Mouse (Mus musculus) layer of hippocampus, postnatal 36 days (tissue): ENCODE data around the gene Mafb. TPM values are rescaled to one million over a fixed set of nuclear protein-coding genes. Genes with fewer than 3 reads are reported as not detected.

ENCODE experiments used
- DNase-seq, 2 experiments: peaks; one replicate each; pipeline ENCODE4 v3.0.0; 2022
- total RNA-seq, 2 experiments: library from RNA; stranded (reverse); gene quantifications; 2 replicates each; pipeline ENCODE4 v1.2.3; 2021

Gene Mafb
- total RNA-seq, 2 experiments from 2014 or later: 13.8 to 14.3 TPM

DNA sequence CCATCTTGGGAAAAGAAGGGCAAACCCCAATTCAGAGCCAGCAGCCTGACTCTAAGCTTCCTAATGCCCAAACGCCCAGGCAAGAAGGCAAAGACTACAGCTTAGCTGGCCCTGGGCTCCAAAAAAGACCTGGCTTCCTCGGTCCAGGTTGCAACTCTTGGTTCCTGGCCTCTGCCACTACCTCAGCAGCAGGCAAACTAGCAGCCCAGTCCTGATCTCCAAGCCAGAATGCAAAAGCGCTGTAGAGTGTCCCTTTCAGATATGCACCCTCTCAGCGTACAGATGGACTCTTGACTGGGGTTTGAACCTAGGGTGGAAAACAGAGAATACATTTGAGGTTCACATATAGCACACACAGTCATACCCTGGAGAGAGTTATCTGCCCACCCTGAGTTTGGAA, 3.7 kb downstream of the Mafb start:
- no peak for DNase-seq

- no peak for DNase-seq
Measured at GRCm38 (mm10) chr2:160361442-160362121, 5.3 kb downstream of the Mafb start.

DNA sequence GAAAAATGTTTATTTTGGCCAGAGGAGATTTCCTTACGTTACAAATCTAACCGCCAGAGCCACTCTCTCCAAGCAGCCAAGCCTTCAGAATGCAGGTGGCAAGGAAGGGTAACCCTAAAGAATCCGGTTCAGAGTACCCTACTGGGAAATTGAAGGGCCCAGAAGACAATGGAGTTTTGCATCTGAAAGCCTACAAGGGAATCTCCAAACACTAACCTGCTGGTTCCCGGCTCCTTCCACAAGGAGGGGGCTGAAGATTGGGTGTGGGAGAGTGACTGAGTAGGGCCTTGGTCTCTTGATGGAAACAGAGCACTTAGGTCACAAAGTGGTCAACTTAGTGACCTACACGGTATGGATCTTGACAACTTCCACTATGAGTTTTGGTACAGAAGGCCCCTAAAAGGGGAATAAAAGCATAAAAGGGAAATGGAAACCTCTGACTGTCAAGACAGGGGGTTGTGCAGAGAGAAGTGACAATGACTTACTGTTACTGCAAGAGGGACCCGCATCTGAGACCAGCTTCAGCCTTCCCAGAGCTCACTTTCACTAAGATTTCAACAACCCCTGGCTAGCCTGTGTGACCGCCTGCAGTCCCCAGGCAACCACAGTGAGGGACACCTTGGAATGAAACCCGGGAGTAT, 6.5 kb downstream of the Mafb start:
- DNase-seq: no peak

DNA sequence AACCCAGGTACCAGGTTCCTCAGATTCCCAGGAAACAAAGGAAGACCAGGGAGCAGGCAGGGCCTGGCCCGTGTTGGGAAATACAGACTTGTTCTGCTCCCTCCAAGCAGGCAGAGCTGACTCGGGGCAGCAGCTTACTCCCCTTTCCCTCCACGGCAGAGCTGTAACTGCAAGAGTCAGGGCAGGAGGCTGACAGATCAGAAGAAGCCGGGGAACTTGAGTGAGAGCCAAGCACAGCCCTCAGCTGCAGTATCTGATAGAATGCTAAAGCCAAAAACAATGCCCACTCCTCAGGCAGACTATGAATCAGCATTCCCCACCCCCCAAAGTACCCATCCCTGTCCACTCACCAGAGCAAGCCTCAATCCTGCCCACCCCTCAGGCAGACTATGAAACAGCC, 8.0 kb downstream of the Mafb start:
- no peak for DNase-seq

GRCm38 (mm10) chr2:160357442-160357841, 9.4 kb downstream of the Mafb start:
- DNase-seq: no peak

- DNase-seq: no peak
Measured at GRCm38 (mm10) chr2:160356132-160356531, 10.7 kb downstream of the Mafb start.

DNA sequence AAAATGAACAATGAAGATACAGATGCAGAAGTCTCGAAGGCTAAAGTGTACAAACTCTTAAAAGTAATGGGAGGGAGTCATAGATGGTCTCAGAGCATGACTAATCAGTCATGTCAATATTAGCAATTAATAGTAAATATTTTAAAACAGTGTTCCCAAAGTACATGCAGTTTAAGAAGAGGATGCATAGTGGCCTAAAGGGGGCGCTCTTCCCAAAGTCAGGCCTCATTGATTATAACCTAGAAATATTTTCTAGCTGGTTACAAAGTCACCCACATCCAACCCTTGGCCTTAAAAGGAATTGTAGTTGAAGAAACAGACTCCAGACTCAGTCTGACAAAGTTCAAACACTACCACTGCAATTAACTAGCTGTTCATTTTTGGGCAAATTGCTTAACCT, 12.5 kb downstream of the Mafb start:
- DNase-seq: no peak

- DNase-seq: no peak
Measured at GRCm38 (mm10) chr2:160353581-160353980, 13.3 kb downstream of the Mafb start.

DNA sequence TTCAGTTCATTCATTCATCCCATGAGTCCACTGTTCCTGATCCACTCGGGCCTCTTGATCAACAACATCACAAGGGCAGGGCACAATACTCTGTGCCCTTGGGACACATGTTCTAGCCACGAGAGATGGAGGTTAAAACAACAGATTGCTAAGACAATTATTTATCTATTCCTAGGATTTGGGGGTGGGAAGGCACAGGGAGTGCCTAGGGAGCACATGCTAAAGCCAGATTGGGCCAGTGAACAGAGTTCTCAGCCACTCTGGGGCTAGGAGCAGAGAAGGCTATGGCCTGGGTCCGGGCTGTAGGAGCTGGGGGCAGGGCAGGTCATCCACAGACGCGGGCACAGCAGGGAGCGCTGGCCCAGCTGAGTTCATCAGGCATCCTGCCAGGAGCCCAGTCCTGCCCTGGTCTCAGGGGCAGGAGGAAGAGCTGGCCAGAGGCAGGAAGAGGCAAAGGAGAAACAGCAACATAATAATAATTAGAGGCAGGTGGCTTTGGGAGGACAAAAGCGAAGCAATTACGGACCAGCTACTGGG, 15.8 kb downstream of the Mafb start:
- no peak for DNase-seq

DNA sequence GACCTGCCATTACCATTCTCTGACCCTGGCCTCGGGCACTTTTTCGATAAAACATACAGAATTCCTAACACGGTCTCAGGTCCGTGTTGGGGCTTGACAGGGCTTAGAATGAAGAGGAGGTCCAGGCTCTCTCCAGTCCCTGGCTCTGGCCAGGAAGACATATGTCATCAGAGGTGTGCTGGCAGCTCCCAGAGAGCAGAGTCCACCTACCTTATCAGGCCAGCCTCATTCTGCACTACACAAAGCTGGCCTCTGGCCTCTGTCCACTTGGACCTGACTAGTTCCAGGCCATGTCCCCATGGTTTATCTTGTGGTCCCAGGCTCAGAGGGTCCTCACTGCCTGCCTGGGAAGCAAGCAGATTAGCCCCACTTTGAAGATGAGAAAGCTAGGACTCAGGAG, 17.3 kb downstream of the Mafb start:
- no peak for DNase-seq

- DNase-seq: no peak
Measured at GRCm38 (mm10) chr2:160348796-160349195, 18.1 kb downstream of the Mafb start.

DNA sequence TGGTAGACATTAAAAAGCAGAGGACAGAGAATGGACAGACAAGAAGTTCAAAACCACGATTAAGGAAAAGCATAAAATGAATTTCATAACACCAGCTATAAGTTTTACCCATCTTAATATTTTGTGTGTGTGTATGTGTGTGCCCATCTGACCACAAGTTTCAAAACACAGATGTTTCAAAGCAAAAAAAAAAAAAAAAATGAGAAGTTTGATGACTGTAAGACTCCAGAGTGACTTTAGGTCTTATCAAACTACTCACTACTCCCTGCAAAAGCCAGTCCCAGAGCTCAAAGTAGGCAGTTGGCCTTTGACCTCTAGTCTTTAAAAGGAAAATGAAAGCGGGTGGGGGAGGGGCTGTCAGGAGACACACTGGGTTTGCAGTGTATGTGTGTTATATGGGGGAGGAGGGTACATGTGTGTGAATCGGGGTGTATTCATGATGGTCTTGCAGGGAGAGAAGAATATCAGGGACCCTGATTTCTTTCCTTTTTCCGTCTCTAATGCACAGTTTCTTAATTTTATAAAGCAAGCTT, 18.7 kb downstream of the Mafb start:
- DNase-seq: no peak

DNA sequence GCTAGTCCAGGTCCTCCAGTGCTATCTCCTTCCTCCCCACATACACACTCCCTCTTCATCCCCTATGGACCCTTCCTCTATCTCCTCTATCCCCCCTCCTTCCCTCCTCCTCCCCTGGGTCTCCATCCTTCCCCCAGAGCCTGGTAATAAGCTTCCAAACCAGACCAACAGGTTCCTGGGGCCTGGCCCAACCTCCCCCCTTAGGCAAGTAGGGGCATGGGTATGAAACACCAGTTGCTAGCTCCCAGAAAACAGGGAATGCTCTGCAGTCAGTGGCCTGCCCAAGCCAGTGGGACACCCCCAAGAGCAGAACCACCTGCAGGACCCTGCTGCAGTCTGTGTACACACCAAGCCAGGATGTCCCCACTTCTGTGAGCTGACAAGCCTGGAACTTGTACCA, 21.2 kb downstream of the Mafb start:
- no peak for DNase-seq

DNA sequence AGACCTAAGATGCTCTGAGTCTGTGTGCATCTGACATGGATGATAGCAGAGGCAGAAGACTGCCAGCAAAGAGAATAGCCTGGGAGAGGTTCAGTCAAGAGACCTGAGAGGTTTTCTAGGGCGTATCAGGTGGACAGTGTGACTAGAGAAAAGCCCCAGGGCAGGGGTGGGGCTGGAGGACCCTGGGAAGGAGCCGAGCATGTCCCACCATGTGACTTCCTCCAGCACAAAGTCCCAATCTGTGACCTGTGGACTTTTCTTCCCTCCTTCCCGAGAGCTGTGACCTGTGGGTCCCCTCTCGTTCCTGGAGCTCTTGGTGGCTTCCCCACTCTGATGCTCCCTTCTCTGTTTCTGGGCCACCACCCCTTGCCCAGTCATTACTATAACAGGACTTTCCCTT, 26.7 kb downstream of the Mafb start:
- DNase-seq: no peak

DNA sequence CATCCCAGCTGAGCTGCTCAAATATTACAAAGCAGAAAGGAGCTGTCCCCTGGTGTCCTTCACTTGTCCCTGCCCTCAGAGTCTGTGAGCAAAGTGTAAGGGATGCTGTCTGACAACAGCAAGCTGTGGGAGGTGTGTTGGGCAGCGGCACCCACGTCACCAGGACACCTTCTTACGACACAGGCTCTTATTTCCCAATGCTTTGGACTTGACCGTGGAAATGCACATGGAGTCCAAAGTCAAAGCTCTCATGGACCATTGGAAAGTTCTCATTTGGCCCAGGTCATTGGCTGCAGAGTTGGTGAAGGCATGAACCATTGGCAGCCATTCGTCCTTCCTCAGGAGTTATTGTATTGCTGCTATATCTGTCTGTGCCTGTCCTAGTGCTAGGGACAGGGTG, 27.3 kb downstream of the Mafb start:
- no peak for DNase-seq

DNA sequence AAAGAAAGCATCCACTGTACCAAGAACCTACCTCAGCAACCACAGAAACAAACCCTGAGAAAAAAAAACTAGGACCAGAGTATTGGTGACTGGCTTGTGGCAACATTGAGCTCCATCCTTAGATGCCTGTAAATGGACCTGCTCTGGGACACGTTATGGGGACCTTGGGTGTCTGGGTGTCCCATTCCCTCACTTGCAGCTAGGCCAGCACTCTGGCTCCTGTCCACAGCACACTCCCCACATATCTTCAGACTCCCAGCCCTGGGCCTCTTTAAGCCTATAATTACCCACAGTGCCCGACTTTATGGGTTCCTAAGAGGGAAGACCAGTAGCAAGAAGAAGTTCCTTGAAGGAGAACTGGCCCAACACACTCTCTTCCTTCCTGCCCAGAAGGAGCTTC, 30.8 kb downstream of the Mafb start:
- DNase-seq: no peak

GRCm38 (mm10) chr2:160335043-160335442, 31.8 kb downstream of the Mafb start:
- no peak for DNase-seq

GRCm38 (mm10) chr2:160334111-160334661, 32.7 kb downstream of the Mafb start, which contains the start of gene Gm826:
Gene Gm826 (minus strand): TSS chr2:160334162.
- no peak for DNase-seq

DNA sequence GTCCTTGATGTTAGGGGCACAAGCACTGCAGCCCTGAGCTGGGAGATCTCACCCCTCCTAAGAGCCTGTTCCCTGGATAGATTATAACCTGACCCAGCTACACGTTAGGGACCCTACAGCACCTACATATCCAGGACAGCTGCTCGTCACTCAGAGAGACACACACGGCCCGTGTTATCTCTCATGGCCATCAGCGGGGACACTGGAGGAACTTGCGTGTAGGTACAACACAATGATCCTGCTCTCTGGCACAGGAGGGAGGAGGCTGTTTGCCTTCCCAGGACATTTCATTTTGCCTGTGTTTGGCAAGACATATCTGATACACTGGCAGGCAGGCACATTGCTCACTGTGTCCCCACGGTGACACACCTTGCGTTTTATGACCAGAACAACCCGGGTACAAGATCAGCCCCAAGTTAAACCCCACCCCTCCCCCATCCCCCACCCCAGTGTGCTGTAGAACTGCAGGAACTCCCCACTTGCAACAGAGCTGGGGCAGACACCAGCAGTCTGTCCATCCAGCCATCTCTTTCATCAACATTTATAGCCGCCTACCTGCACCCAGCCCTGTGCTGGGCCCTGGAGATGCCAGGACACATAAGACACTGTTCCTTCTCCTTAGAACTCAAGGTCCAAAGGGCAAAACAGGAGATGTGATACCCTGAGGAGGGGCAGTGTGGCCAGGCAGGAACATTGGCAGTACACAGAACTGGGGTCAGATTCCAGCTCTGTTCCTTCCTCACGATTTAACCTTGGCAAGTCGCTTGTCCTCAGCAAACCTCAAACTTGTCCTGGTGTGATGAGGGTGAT, 34.1 kb downstream of the Mafb start:
- no peak for DNase-seq

DNA sequence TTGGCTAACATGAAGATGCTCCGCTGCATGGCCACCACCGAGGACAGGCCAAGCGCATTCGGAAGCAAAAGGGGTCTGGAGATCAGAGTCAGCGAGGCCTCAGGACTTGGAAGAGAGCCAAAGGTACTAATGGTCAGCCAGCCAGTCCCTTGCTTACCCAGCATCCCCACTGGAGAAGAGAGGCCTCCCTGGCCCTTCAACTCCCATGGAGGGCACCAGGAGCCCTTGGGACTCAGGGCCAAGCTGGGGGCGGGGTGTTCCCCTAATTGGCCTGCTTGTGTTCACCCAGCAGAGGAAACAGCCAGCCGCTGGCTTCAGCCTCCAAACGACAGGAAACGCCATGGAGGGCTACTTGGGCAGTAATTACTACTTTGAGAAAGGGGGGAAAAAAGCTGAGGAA, 38.0 kb downstream of the Mafb start:
- peak in 1 of 2 experiments; percentile 20 for DNase-seq

DNA sequence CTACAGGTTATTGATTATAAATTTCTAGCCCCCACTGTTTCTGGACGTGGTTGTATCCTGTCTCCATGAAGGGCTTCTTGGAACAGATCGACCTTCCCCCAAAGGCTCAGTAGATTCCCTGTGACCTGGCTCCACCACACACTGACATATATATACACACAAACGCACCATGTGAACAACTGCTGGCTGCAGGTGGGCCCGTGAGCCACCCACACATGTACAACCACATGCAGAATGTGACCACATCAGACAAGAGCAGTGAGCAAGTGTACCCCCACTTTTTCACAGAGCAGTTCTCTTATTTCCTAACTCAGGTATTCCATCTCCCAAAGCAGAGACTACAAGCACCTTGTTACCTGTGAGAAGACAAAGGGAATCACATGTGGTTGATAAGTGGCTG, 39.1 kb downstream of the Mafb start:
- DNase-seq: no peak

- DNase-seq: no peak
Measured at GRCm38 (mm10) chr2:160327167-160327566, 39.7 kb downstream of the Mafb start.
